Mouse (Mus musculus) stomach, embryonic 14.5 days (tissue): ENCODE measurements at regions not wholly inside any gene's neighbourhood (a gene's known extent, or its start where the extent isn't known, plus 50 kb on each side); places are given as distances from the start of the nearest gene placed in this dataset.

Experiments used
- ATAC-seq: fragments of 200-750 bp; cut with Nextera tagmentation; 2 replicates; pipeline ENCODE4 v1.8.0; 2017; ENCODE audit warnings: low read depth, moderate TSS enrichment; ENCODE audit not compliant: insufficient number of reproducible peaks, insufficient read depth, low FRiP score
- H3K27ac ChIP-seq: fragments of 300-500 bp; sonication (generic); 2 replicates; pipeline ENCODE4 v1.5.1; 2014; ENCODE audit warnings: mild to moderate bottlenecking, low read length, moderate library complexity, mixed read lengths
- H3K27me3 ChIP-seq: fragments of 300-500 bp; sonication (generic); 2 replicates; pipeline ENCODE4 v1.6.1; 2014; ENCODE audit warnings: low read length, control low read depth, mixed read lengths; ENCODE audit not compliant: control insufficient read depth, insufficient read depth
- H3K36me3 ChIP-seq: fragments of 300-500 bp; sonication (generic); 2 replicates; pipeline ENCODE4 v1.6.1; 2014; ENCODE audit warnings: mild to moderate bottlenecking, control low read depth, low read length, moderate library complexity, mixed read lengths; ENCODE audit not compliant: control insufficient read depth, insufficient read depth
- H3K4me1 ChIP-seq: fragments of 300-500 bp; sonication (generic); 2 replicates; pipeline ENCODE4 v1.6.1; 2014; ENCODE audit warnings: low read length, control low read depth, mixed read lengths; ENCODE audit not compliant: control insufficient read depth, insufficient read depth
- H3K4me2 ChIP-seq: fragments of 300-500 bp; sonication (generic); replicated peaks from 2 replicates; pipeline ENCODE4 v1.6.1; 2014; ENCODE audit warnings: low read depth, low read length, control low read depth
- H3K4me3 ChIP-seq: fragments of 300-500 bp; sonication (generic); 2 replicates; pipeline ENCODE4 v1.5.1; 2014; ENCODE audit warnings: low read depth, low read length, control low read depth
- H3K9ac ChIP-seq: fragments of 300-500 bp; sonication (generic); replicated peaks from 2 replicates; pipeline ENCODE4 v1.6.1; 2014; ENCODE audit warnings: low read depth, mild to moderate bottlenecking, control low read depth, low read length, moderate library complexity, mixed read lengths
- H3K9me3 ChIP-seq: fragments of 300-500 bp; sonication (generic); 2 replicates; pipeline ENCODE4 v1.6.1; 2016; ENCODE audit warnings: low read depth, low read length, control low read depth; ENCODE audit not compliant: control insufficient read depth
- WGBS: fragments of 180-500 bp; shearing (Covaris S2); extraction: QIAGEN DNeasy Blood & Tissue Kit; methylation state at CpG from one replicate; pipeline ENCODE4 v1.1.7; 2014; 5-methylcytosine and 5-hydroxymethylcytosine counted together

GRCm38 (mm10) chr1:90300229-90300628 lies 96.4 kb downstream of the Ackr3 start:
- ATAC-seq, result no peak
- Histone ChIP-seq H3K27ac (no peak overlapping the region), H3K4me3 (no peak overlapping the region), H3K4me1 (no peaks in the 10 kb centered on the region), H3K36me3 (no peaks in the 10 kb centered on the region), H3K9ac (no peak overlapping the region), H3K27me3 (no peaks in the 10 kb centered on the region), H3K4me2 (no peak overlapping the region), H3K9me3 (no peaks in the 10 kb centered on the region; the same call in 1 of the 2 replicates)
- WGBS, result 62% methylated on average over 10 of the region's 10 CpGs

- H3K9ac ChIP-seq, result no peak overlapping the region
- H3K4me3 ChIP-seq, result no peak overlapping the region
- H3K27me3 ChIP-seq, result no peaks in the 10 kb centered on the region
- no peak overlapping the region for H3K4me2 ChIP-seq
- H3K36me3 ChIP-seq, result no peaks in the 10 kb centered on the region
- H3K4me1 ChIP-seq, result no peaks in the 10 kb centered on the region
- no peaks in the 10 kb centered on the region; the same call in 1 of the 2 replicates for H3K9me3 ChIP-seq
- ATAC-seq, result no peak
- 59% methylated on average over 7 of the region's 7 CpGs for WGBS
- no peak overlapping the region for H3K27ac ChIP-seq
These were observed 100.6 kb downstream of the Ackr3 start for GRCm38 (mm10) chr1:90304331-90304730.

- 75% methylated on average over 3 of the region's 3 CpGs for WGBS
- Histone ChIP-seq H3K4me3 (no peak overlapping the region), H3K9me3 (no peaks in the 10 kb centered on the region), H3K4me1 (no peaks in the 10 kb centered on the region), H3K36me3 (no peaks in the 10 kb centered on the region), H3K27me3 (no peaks in the 10 kb centered on the region), H3K9ac (no peak overlapping the region), H3K27ac (no peak overlapping the region), H3K4me2 (no peak overlapping the region)
- no peak for ATAC-seq
These were observed 107.2 kb downstream of the Ackr3 start for GRCm38 (mm10) chr1:90311016-90311415.

- Histone ChIP-seq H3K9me3 (no peaks in the 10 kb centered on the region), H3K27me3 (no peaks in the 10 kb centered on the region), H3K27ac (no peak overlapping the region), H3K36me3 (no peaks in the 10 kb centered on the region), H3K4me1 (no peaks in the 10 kb centered on the region), H3K4me2 (no peak overlapping the region), H3K4me3 (no peak overlapping the region), H3K9ac (no peak overlapping the region)
- no peak for ATAC-seq
- 73% methylated on average over 8 of the region's 8 CpGs for WGBS
These were observed 108.1 kb downstream of the Ackr3 start for GRCm38 (mm10) chr1:90311649-90312442.

- H3K9ac ChIP-seq, result no peak overlapping the region
- no peak overlapping the region for H3K4me3 ChIP-seq
- 74% methylated on average over 12 of the region's 12 CpGs for WGBS
- H3K9me3 ChIP-seq, result no peaks in the 10 kb centered on the region
- ATAC-seq, result no peak
- no peaks in the 10 kb centered on the region for H3K27me3 ChIP-seq
- H3K4me2 ChIP-seq, result no peak overlapping the region
- H3K4me1 ChIP-seq, result no peaks in the 10 kb centered on the region
- H3K36me3 ChIP-seq, result no peaks in the 10 kb centered on the region
- no peak overlapping the region for H3K27ac ChIP-seq
These were observed 110.1 kb downstream of the Ackr3 start for GRCm38 (mm10) chr1:90313750-90314359.

DNA sequence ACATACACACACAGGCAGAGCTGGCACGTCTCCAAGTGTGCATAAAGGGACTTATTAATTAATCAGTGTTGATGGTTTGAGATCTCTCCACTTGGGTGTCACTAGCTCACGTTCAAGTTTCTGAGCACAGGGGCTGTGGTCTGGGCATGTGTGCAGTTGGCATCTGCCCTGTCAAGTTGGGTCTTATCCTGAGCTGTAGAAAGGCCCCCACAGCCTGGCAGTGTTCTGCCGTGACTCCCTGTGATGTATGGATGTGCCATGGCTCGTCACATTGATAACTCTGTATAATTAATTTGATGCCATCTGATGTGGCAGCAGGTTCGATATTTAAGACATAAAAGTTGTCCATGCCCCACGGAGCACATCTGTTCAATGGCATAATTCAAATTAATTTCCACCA lies 114.1 kb downstream of the Ackr3 start:
- H3K9ac ChIP-seq, result no peak overlapping the region
- no peak overlapping the region for H3K4me3 ChIP-seq
- ATAC-seq, result no peak
- no peaks in the 10 kb centered on the region for H3K9me3 ChIP-seq
- no peak overlapping the region for H3K4me2 ChIP-seq
- H3K36me3 ChIP-seq, result no peaks in the 10 kb centered on the region
- H3K27ac ChIP-seq, result no peak overlapping the region
- 79% methylated on average over 6 of the region's 6 CpGs for WGBS
- H3K27me3 ChIP-seq, result no peaks in the 10 kb centered on the region
- no peaks in the 10 kb centered on the region for H3K4me1 ChIP-seq

- WGBS, result 83% methylated on average over 9 of the region's 9 CpGs
These were observed 114.7 kb downstream of the Ackr3 start for GRCm38 (mm10) chr1:90318502-90318901.

DNA sequence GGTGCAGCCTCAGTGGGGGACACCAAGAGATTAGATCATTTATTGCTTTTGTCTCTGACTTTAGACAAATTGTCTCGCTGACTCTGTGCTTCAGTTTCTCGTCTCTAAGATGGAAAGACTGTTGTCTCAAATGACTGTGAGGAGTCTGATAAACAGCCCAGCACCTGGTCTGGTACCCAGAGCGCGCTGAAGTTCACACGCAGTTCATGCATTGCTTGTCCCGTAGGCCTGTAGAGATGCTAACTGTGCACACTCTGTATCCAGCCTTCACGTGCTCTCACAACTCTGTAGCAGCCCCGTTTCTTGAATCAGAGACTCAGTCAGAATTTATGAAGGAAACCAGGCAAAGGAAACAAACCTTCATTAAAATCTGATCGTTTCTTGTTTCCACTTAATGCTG lies 116.7 kb downstream of the Ackr3 start:
- Histone ChIP-seq H3K9me3 (no peaks in the 10 kb centered on the region), H3K9ac (no peak overlapping the region), H3K4me3 (no peak overlapping the region), H3K36me3 (no peaks in the 10 kb centered on the region), H3K4me2 (no peak overlapping the region), H3K27ac (no peak overlapping the region), H3K27me3 (no peaks in the 10 kb centered on the region), H3K4me1 (no peaks in the 10 kb centered on the region)
- ATAC-seq, result no peak
- WGBS, result 49% methylated on average over 9 of the region's 9 CpGs

More at GRCm38 (mm10) chr1:90318502-90318901, 114.7 kb downstream of the Ackr3 start:
- H3K36me3 ChIP-seq, result no peaks in the 10 kb centered on the region
- no peak overlapping the region for H3K9ac ChIP-seq
- H3K27me3 ChIP-seq, result no peaks in the 10 kb centered on the region
- no peak overlapping the region for H3K27ac ChIP-seq
- no peaks in the 10 kb centered on the region for H3K9me3 ChIP-seq
- ATAC-seq, result no peak
- H3K4me1 ChIP-seq, result no peaks in the 10 kb centered on the region
- no peak overlapping the region for H3K4me2 ChIP-seq
- no peak overlapping the region for H3K4me3 ChIP-seq
